Mouse (Mus musculus) limb, embryonic 15.5 days (tissue): ENCODE results near the gene Mapk10. TPM values are rescaled to one million over a fixed set of nuclear protein-coding genes. Genes with fewer than 3 reads are reported as not detected.
A peak's percentile ranks its signal among the peaks of the same experiment; 100 is the strongest.

Source experiments
- ATAC-seq: fragments of 200-750 bp; cut with Nextera tagmentation; 2 replicates; pipeline ENCODE4 v1.8.0; 2017; ENCODE audit warnings: low read depth, moderate TSS enrichment; ENCODE audit not compliant: insufficient number of reproducible peaks, low FRiP score, low TSS enrichment
- H3K27ac ChIP-seq: fragments of 300-500 bp; sonication (generic); 2 replicates; pipeline ENCODE4 v1.5.1; 2015; ENCODE audit warnings: moderate library complexity, mild to moderate bottlenecking, inconsistent platforms
- H3K27me3 ChIP-seq: fragments of 300-500 bp; sonication (generic); 2 replicates; pipeline ENCODE4 v1.6.1; 2015; ENCODE audit warnings: inconsistent platforms
- H3K36me3 ChIP-seq: fragments of 300-500 bp; sonication (generic); 2 replicates; pipeline ENCODE4 v1.6.1; 2015; ENCODE audit warnings: inconsistent platforms
- H3K4me1 ChIP-seq: fragments of 300-500 bp; sonication (generic); 2 replicates; pipeline ENCODE4 v1.6.1; 2015; ENCODE audit warnings: inconsistent platforms
- H3K4me2 ChIP-seq: fragments of 300-500 bp; sonication (generic); 2 replicates; pipeline ENCODE4 v1.6.1; 2015; ENCODE audit warnings: mild to moderate bottlenecking, inconsistent platforms
- H3K4me3 ChIP-seq: fragments of 300-500 bp; sonication (generic); 2 replicates; pipeline ENCODE4 v1.5.1; 2015; ENCODE audit warnings: mild to moderate bottlenecking, inconsistent platforms
- H3K9ac ChIP-seq: fragments of 300-500 bp; sonication (generic); 2 replicates; pipeline ENCODE4 v1.6.1; 2015; ENCODE audit warnings: inconsistent platforms
- H3K9me3 ChIP-seq: fragments of 300-500 bp; sonication (generic); 2 replicates; pipeline ENCODE4 v1.6.1; 2016; ENCODE audit warnings: inconsistent platforms
- WGBS: fragments of 180-500 bp; shearing (Covaris S2); methylation state at CpG from one replicate; pipeline ENCODE4 v1.1.7; 2015; 5-methylcytosine and 5-hydroxymethylcytosine counted together
- polyA plus RNA-seq: library from polyadenylated mRNA; unstranded; fragments of >200 nt; fragmentation: Nextera tagmentation; extraction: Ambion mirVana; gene quantifications from 2 replicates; pipeline ENCODE4 v1.2.1, GENCODE M21; 2015

Gene Mapk10
- polyA plus RNA-seq, 1 experiment from 2014 or later, result 0.42 TPM

DNA sequence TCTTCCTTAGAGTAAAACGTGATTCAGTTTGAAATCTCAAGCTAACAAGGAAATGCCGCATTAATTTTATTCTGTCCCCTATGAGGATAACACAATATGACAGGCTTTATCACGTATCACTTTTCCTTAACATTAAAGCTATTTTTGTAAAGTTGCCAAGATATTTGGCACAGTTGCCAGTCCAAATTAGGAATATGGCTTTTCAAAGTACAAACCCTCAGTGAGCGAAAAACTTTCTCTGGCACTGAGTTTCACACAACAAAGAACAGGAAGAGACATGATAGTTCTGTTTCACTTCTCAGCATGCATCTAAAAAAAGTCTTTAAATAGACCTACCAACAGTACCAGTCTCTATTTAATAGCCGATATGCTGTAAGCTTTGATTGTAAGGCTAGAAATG is 107.1 kb downstream of the Mapk10 start:
- Histone ChIP-seq H3K9me3 (no peaks in the 10 kb centered on the region), H3K36me3 (no peaks in the 10 kb centered on the region), H3K27me3 (no peaks in the 10 kb centered on the region), H3K9ac (no peak overlapping the region), H3K27ac (no peak overlapping the region), H3K4me2 (no peak overlapping the region), H3K4me3 (no peak overlapping the region), H3K4me1 (no peaks in the 10 kb centered on the region)
- WGBS, result 76% methylated on average over 5 of the region's 5 CpGs
- ATAC-seq, result no peak

DNA sequence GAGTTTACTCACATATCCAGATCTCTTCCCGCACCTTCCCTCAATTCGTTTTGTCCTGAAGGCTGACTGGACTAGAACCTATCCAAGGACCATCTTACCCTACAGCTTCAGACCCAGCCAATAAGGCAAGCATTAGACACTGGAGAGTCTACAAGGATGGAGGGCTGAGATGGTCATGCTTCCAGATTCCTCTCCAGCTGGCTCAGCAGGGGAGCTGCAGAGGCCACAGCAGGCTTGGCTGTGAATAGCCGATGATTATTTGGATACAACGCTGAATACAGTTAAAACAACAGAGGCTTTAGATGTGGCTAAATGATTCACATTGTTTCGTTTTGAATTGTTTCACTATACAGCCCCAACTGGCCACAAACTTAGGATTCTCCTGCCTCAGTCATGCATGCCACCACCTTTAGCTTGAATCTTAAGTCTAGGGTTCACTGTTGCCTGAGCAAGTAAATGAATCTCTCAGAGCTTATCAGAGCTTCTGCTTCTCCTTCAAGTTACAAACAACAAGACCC is 108.2 kb downstream of the Mapk10 start:
- Histone ChIP-seq H3K27me3 (no peaks in the 10 kb centered on the region), H3K36me3 (no peaks in the 10 kb centered on the region), H3K9ac (no peak overlapping the region), H3K9me3 (no peaks in the 10 kb centered on the region), H3K27ac (no peak overlapping the region), H3K4me3 (no peak overlapping the region), H3K4me1 (no peaks in the 10 kb centered on the region), H3K4me2 (no peak overlapping the region)
- 83% methylated on average over 5 of the region's 5 CpGs for WGBS
- no peak for ATAC-seq

DNA sequence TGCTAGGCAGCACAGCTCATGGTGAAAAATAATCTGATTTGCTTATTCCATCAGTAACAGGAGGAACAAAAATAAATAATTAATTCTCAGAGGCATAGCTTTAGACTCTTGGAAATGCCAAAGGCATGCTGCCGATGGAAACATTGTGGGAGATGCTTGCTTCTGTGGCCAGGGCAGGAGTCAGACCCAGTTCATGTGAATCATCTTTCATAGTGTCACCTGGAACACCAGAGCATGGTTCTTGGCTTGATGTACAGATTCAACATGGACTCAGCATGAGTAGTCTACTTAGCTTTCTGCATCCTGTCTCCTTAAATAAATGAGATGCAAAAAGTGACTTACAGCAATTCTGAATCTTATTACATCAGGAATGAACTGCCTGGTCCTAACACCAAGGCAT is 109.0 kb downstream of the Mapk10 start:
- no peaks in the 10 kb centered on the region for H3K27me3 ChIP-seq
- ATAC-seq, result no peak
- no peak overlapping the region for H3K27ac ChIP-seq
- no peak overlapping the region for H3K9ac ChIP-seq
- H3K9me3 ChIP-seq, result no peaks in the 10 kb centered on the region
- H3K4me1 ChIP-seq, result no peaks in the 10 kb centered on the region
- no peaks in the 10 kb centered on the region for H3K36me3 ChIP-seq
- no peak overlapping the region for H3K4me3 ChIP-seq
- WGBS, result 86% methylated on average over 1 of the region's 1 CpGs
- H3K4me2 ChIP-seq, result no peak overlapping the region

DNA sequence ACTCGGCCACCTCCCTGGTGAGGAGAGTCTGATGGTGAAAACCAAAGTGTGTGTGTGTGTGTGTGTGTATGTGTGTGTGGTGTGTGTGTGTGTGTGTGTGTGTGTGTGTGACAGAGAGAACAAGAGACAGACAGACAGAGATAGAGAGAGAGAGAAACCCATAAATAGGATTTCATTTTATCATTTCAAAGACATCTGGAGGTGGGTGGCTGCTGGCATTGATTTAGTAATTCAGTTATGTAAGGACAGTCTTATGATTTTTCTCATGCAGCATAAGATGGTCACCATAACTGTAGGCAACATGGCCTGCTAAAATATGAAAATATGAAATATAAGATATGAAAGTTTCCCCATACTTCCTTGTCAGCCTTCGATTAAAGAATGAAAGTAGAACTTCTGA is 117.0 kb downstream of the Mapk10 start:
- WGBS, result 85% methylated on average over 2 of the region's 2 CpGs
- no peaks in the 10 kb centered on the region for H3K36me3 ChIP-seq
- H3K27ac ChIP-seq, result no peak overlapping the region
- no peak overlapping the region for H3K9ac ChIP-seq
- ATAC-seq, result no peak
- no peaks in the 10 kb centered on the region for H3K9me3 ChIP-seq
- no peak overlapping the region for H3K4me2 ChIP-seq
- H3K27me3 ChIP-seq, result no peaks in the 10 kb centered on the region
- no peaks in the 10 kb centered on the region for H3K4me1 ChIP-seq
- no peak overlapping the region for H3K4me3 ChIP-seq

DNA sequence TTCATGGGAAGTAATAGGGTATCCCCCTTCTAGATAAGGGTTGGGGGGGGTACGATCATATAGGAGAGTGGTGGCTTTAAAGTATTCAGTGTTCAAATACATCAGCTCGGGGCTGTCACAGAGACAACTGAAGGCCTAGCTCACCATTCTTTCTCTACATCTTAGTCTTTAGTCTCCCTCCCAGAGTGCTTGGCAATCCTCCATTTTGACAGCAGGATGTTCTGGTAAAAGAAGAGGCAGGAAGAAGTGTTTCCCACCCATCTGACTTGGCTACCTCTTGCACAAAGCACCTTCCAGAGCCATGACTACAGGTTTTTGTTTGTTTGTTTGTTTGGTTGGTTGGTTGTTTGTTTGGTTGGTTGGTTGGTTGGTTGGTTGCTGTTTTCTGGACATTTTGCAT is 125.3 kb downstream of the Mapk10 start:
- H3K9ac ChIP-seq, result no peak overlapping the region
- ATAC-seq, result no peak
- H3K9me3 ChIP-seq, result no peaks in the 10 kb centered on the region
- no peak overlapping the region for H3K4me2 ChIP-seq
- 89% methylated on average over 2 of the region's 2 CpGs for WGBS
- H3K27ac ChIP-seq, result no peak overlapping the region
- H3K36me3 ChIP-seq, result no peaks in the 10 kb centered on the region
- no peaks in the 10 kb centered on the region for H3K4me1 ChIP-seq
- H3K4me3 ChIP-seq, result no peak overlapping the region
- H3K27me3 ChIP-seq, result no peaks in the 10 kb centered on the region

DNA sequence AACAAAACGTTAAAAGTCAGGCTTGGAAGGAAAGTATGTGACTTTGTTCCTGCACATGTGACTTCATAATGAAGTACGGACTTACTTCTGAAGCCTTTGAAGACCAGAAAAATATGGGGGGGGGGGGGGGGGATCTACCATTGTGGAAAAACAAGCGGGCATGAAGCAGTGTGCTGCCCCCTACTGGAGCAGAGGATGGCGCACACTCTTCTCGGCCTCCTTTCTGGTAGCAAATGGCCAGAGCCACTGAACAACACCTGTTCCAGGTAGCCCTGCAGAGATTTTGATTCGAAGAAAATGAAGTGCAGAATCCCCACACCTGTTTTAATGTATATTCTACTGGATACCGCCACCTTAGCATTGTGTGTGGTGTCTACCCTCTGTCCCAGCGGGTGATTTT is 135.7 kb downstream of the Mapk10 start:
- Histone ChIP-seq H3K9ac (no peak overlapping the region), H3K4me3 (no peak overlapping the region), H3K27ac (no peak overlapping the region), H3K36me3 (no peaks in the 10 kb centered on the region), H3K9me3 (no peaks in the 10 kb centered on the region), H3K4me1 (no peaks in the 10 kb centered on the region), H3K4me2 (no peak overlapping the region), H3K27me3 (no peaks in the 10 kb centered on the region)
- no peak for ATAC-seq
- 62% methylated on average over 8 of the region's 8 CpGs for WGBS

DNA sequence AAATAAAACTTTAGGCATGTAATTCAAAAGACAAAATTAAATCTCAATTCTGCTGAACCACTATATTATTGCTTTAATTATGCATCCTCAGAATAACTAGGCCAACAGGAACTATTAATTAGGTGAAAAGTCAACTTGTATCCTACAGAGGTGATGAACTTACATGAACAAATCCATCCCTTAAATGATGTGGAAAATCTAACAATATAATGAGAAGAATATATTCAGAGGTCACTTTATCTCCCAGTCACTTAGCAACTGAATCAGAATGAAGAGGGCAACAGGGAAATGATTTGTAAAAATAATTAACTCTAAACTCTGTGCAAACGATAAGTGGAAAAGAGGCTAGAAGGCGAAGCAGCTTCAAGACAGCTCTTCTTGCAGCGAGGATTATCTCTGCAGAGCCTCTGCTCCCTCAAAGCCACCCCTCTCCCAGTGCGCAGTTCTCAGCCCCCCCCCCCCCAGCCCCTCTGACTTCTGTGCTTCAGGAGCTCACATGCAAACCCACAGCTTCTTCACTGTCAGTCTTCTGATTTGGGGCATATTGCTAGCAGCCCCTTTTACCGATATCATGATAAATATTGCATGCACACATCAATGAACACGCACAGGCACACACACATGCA is 138.8 kb downstream of the Mapk10 start:
- H3K27me3 ChIP-seq, result no peaks in the 10 kb centered on the region
- no peaks in the 10 kb centered on the region for H3K9me3 ChIP-seq
- no peak overlapping the region for H3K9ac ChIP-seq
- H3K27ac ChIP-seq, result no peak overlapping the region
- no peak overlapping the region for H3K4me2 ChIP-seq
- no peaks in the 10 kb centered on the region for H3K4me1 ChIP-seq
- H3K4me3 ChIP-seq, result no peak overlapping the region
- WGBS, result 78% methylated on average over 6 of the region's 6 CpGs
- no peak for ATAC-seq
- H3K36me3 ChIP-seq, result no peaks in the 10 kb centered on the region

DNA sequence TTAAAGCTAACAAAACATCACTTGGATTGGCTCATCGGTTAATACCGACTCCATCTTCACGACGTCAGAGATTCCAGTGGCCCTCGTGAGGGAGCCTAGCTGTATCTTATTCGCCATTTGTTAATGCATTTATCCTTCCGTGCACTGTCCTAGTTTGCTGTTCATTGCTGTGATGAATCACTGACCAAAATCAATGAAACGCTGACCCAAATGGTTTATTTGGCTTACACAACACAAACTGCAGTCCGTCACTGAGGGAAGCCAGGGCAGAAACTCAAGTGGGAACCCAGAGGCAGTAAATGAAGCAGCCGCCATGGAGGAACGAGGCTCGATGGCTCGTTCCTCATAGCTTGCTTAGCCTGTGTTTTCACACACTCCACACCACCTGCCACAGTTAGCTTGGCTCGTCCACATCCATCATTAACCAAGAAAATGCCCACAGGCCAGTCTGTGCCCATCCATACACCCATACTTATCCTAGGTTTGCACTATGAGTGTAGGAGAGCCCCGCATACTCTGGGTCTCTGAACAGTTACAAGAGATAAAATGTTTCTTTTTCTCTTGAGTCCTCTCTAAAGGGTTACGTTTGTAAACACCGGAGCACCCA is 140.0 kb downstream of the Mapk10 start:
- H3K4me2 ChIP-seq, result no peak overlapping the region
- ATAC-seq, result no peak
- H3K27me3 ChIP-seq, result no peaks in the 10 kb centered on the region
- 82% methylated on average over 17 of the region's 17 CpGs for WGBS
- no peak overlapping the region for H3K4me3 ChIP-seq
- H3K36me3 ChIP-seq, result no peaks in the 10 kb centered on the region
- no peak overlapping the region for H3K27ac ChIP-seq
- H3K9ac ChIP-seq, result no peak overlapping the region
- H3K9me3 ChIP-seq, result no peaks in the 10 kb centered on the region
- no peaks in the 10 kb centered on the region for H3K4me1 ChIP-seq

DNA sequence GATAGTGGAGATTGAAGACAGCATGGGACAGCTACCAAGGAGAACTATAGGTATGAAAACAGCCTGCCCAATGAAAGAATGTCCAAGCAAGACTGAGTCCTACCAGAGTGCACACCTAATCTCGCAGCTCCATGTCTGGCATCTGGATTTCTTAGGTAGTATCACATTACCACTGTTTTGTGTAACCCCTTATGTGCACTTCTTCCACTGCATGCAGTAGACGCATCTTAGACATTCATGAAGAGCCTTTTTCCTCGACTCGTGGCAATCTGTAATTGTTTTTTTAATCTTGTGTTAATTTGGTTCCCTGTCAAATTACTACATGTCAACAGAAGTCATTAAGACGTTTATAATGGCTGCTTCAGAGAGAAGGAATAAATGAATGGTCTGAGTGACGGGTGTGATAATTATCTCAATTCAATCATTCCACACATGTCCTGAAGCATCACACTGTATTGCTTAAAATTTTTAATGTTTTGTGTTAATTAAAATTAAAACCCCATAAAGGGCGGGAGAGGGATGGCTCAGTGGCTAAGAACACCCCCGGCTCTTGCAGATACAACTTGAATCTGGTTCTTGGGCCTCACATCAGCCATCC is 160.7 kb downstream of the Mapk10 start:
- 59% methylated on average over 8 of the region's 8 CpGs for WGBS

DNA sequence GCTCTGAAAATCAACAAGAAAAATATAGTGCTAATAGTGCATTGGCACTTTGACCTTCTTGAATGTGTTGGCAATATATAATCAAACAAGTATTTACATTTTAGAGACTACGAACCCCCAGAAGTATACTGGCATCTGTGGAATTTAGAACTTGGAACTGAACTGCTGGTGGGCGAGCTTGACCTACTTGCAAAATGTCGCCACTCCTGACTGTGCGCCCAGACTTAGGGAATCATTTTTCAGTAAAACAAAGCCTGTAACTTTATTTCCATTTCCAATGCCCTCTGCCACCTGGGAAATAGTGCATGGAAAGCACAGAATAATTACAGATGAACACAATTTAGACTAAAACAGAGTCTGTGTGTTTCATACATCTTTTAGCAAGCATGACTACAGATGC is 163.1 kb downstream of the Mapk10 start:
- WGBS, result 73% methylated on average over 4 of the region's 4 CpGs
- H3K4me3 ChIP-seq, result no peak overlapping the region
- no peak overlapping the region for H3K9ac ChIP-seq
- ATAC-seq, result no peak
- no peaks in the 10 kb centered on the region for H3K36me3 ChIP-seq
- no peak overlapping the region for H3K4me2 ChIP-seq
- H3K27ac ChIP-seq, result no peak overlapping the region
- no peaks in the 10 kb centered on the region for H3K27me3 ChIP-seq
- H3K4me1 ChIP-seq, result no peaks in the 10 kb centered on the region
- H3K9me3 ChIP-seq, result no peaks in the 10 kb centered on the region

More for the DNA sequence above, 160.7 kb downstream of the Mapk10 start:
- Histone ChIP-seq H3K36me3 (no peaks in the 10 kb centered on the region), H3K4me2 (no peak overlapping the region), H3K27ac (no peak overlapping the region), H3K4me1 (no peaks in the 10 kb centered on the region), H3K9ac (no peak overlapping the region), H3K9me3 (no peaks in the 10 kb centered on the region), H3K4me3 (no peak overlapping the region), H3K27me3 (no peaks in the 10 kb centered on the region)
- no peak for ATAC-seq

DNA sequence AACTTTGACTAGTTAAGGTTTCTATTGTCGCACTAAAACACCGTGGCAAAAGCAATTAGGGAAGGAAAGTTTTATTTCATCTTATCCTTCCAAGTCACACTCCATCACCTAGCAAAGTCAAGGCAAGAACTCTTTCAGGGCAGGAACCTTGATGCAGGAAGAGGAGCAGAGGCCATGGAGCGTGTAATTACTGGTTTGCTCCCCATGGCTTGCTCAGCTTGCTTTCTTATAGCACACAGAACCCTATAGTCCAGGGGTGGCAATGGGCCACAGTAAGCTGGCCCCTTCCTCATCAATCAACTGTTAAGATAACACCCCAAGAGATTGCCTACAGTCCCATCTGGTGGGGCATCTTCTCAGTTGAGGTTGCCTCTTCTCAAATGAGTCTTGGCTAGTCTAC is 173.4 kb downstream of the Mapk10 start:
- Histone ChIP-seq H3K4me3 (no peak overlapping the region), H3K9ac (no peak overlapping the region), H3K36me3 (no peaks in the 10 kb centered on the region), H3K27me3 (no peaks in the 10 kb centered on the region), H3K4me2 (no peak overlapping the region), H3K27ac (no peak overlapping the region), H3K9me3 (no peaks in the 10 kb centered on the region), H3K4me1 (no peaks in the 10 kb centered on the region)
- no peak for ATAC-seq
- 85% methylated on average over 3 of the region's 3 CpGs for WGBS

DNA sequence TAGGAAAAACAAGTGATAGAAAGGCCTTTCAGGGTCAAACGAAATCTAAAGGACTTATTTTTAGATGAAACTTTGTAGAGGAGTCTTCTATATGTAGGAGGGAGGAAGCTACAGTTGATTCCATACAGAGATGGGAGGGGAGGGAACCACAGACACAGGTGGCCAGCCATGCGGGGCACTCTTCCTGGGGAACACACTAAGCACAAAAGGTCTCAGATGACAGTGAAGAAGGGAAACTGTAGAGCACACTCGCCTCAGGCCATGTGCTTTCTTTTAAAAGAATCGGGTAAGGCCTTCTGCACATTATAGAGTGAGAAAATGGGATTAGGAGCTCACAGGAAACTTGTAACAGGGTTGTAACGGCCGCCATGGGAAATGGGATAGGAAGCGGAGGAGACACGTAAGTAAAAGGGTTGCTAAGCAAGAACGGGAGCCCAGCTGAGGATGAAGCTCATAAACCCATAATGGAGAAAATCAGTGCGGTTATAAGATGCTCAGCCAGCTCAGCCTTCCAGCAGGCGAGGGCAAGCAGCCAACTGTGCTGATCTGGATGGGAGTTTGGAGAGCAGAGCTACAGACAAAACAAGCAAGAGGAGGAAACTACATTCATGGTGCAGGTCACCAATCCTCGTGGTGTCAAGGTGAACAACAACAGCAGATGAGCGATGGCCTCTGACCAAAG is 182.1 kb downstream of the Mapk10 start:
- Histone ChIP-seq H3K9me3 (no peaks in the 10 kb centered on the region), H3K4me2 (no peak overlapping the region), H3K4me3 (no peak overlapping the region), H3K27ac (no peak overlapping the region), H3K36me3 (no peaks in the 10 kb centered on the region), H3K4me1 (no peaks in the 10 kb centered on the region; the same call in 1 of the 2 replicates), H3K9ac (no peak overlapping the region), H3K27me3 (peaks cover 20% of the 10 kb centered on the region)
- WGBS, result 31% methylated on average over 13 of the region's 13 CpGs
- peak; percentile 71; the same call in 1 of the 2 replicates for ATAC-seq
